Mouse (Mus musculus): ENCODE measurements around the gene Sp2.
A peak's percentile ranks its signal among the peaks of the same experiment; 100 is the strongest.

Gene Sp2

GRCm38 (mm10) chr11:96970341-96970740 lies 12.4 kb downstream of the Sp2 start:
- DNase-seq (ENCODE audit: low spot score), result no peak

- DNase-seq (ENCODE audit: low spot score), result no peak
Measured at GRCm38 (mm10) chr11:96969746-96970145, 13.0 kb downstream of the Sp2 start.

GRCm38 (mm10) chr11:96969280-96969722 lies 13.5 kb downstream of the Sp2 start:
- DNase-seq (ENCODE audit: low spot score), result no peak

- DNase-seq (ENCODE audit: low spot score), result no peak
Measured at GRCm38 (mm10) chr11:96968476-96968875, 14.3 kb downstream of the Sp2 start.

GRCm38 (mm10) chr11:96967544-96968269 lies 15.1 kb downstream of the Sp2 start:
- DNase-seq (ENCODE audit: low spot score), result no peak

GRCm38 (mm10) chr11:96966914-96967543 lies 15.7 kb downstream of the Sp2 start:
- DNase-seq (ENCODE audit: low spot score), result no peak

- no peak for DNase-seq (ENCODE audit: low spot score)
Measured at GRCm38 (mm10) chr11:96966172-96966571, 16.6 kb downstream of the Sp2 start.

- peak; percentile 95 for DNase-seq (ENCODE audit: low spot score)
Measured at GRCm38 (mm10) chr11:96963580-96963979, 19.2 kb downstream of the Sp2 start.

- DNase-seq (ENCODE audit: low spot score), result no peak
Measured at GRCm38 (mm10) chr11:96957061-96957805, 25.5 kb downstream of the Sp2 start.

GRCm38 (mm10) chr11:96956009-96956724 lies 26.6 kb downstream of the Sp2 start:
- DNase-seq (ENCODE audit: low spot score), result no peak

GRCm38 (mm10) chr11:96955094-96955493 lies 27.7 kb downstream of the Sp2 start:
- DNase-seq (ENCODE audit: low spot score), result no peak

- no peak for DNase-seq (ENCODE audit: low spot score)
Measured at GRCm38 (mm10) chr11:96952896-96953295, 29.9 kb downstream of the Sp2 start.

GRCm38 (mm10) chr11:96952426-96952825 lies 30.3 kb downstream of the Sp2 start:
- DNase-seq (ENCODE audit: low spot score), result no peak

- DNase-seq (ENCODE audit: low spot score), result no peak
Measured at GRCm38 (mm10) chr11:96950767-96951166, 32.0 kb downstream of the Sp2 start.

- no peak for DNase-seq (ENCODE audit: low spot score)
Measured at GRCm38 (mm10) chr11:96947849-96948248, 34.9 kb downstream of the Sp2 start.

GRCm38 (mm10) chr11:96946498-96946897 lies 36.3 kb downstream of the Sp2 start:
- no peak for DNase-seq (ENCODE audit: low spot score)

GRCm38 (mm10) chr11:96944844-96945580 lies 37.7 kb downstream of the Sp2 start:
- no peak for DNase-seq (ENCODE audit: low spot score)

- DNase-seq (ENCODE audit: low spot score), result peak; percentile 93
Measured at GRCm38 (mm10) chr11:96943746-96944304, 38.9 kb downstream of the Sp2 start, which contains the start of gene Pnpo. Pnpo (minus strand) TSS chr11:96943986.

- DNase-seq (ENCODE audit: low spot score), result no peak
Measured at GRCm38 (mm10) chr11:96941989-96942590, 40.7 kb downstream of the Sp2 start.

GRCm38 (mm10) chr11:96940578-96941465 lies 41.9 kb downstream of the Sp2 start:
- DNase-seq (ENCODE audit: low spot score), result no peak
